Mouse (Mus musculus): ENCODE data around the gene Krt76. TPM values are rescaled to one million over a fixed set of nuclear protein-coding genes. Genes with fewer than 3 reads are reported as not detected.

The Krt76 gene
- polyA plus RNA-seq, 1 experiment = not detected

DNA sequence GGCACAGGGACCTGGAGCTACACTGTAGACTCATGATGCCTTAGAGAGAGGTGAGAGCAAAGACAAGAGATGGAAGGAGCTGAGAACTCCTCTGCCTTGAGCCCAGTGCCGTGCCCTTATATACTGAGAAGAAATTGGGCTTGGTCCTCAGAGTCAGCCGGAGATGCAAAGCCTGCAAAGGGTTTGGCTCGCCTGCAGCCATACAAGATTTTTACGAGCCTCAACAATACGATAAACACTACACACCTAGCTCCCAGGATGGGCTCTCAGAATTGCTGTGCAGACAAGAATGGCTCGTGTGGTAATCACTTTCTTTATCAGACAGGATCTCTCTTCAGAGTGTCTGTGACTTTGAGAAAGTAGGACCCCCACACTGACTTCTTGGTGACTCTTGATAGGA is 42.0 kb downstream of the Krt76 start, which contains the start of gene Krt1:
TSS of gene Krt1 (minus strand) at position 101 of the 400 bp plus-strand sequence.
- Histone ChIP-seq H3K79me2 (ENCODE audit: control insufficient read depth, insufficient read depth) (no peaks in the 10 kb centered on the region), H3ac (ENCODE audit: control insufficient read depth, insufficient read length, low read depth) (no peak within 1 kb of the TSS), H3K79me3 (ENCODE audit: low read depth) (no peaks in the 10 kb centered on the region), H3K36me3 (ENCODE audit: control insufficient read depth, insufficient read depth) (no peaks in the 10 kb centered on the region), H3K27me3 (ENCODE audit: control insufficient read depth, insufficient read depth, insufficient read length) (peaks cover 86% of the 10 kb centered on the region), H3K4me3 (ENCODE audit: insufficient read depth, poor library complexity, severe bottlenecking) (no peak within 1 kb of the TSS)
- no peak for TF ChIP-seq MYOD1 (IDR thresholded peaks at IDR 0.05; ENCODE audit: control insufficient read depth, insufficient read length, low read depth)
- TF ChIP-seq CTCF (IDR thresholded peaks at IDR 0.05; ENCODE audit: control insufficient read depth, insufficient read depth, insufficient read length) = no peak
- no peak for TF ChIP-seq FOSL1 (IDR thresholded peaks at IDR 0.05; ENCODE audit: insufficient read depth, low read length, poor library complexity, severe bottlenecking)
- TF ChIP-seq MYOG (IDR thresholded peaks at IDR 0.05; ENCODE audit: control insufficient read depth, extremely low read depth, insufficient read length) = no peak
- TF ChIP-seq CEBPB (IDR thresholded peaks at IDR 0.05; ENCODE audit: low read depth) = no peak
- no peak for TF ChIP-seq USF1 (IDR thresholded peaks at IDR 0.05; ENCODE audit: low read depth)
- TF ChIP-seq MAX (IDR thresholded peaks at IDR 0.05) = no peak

DNA sequence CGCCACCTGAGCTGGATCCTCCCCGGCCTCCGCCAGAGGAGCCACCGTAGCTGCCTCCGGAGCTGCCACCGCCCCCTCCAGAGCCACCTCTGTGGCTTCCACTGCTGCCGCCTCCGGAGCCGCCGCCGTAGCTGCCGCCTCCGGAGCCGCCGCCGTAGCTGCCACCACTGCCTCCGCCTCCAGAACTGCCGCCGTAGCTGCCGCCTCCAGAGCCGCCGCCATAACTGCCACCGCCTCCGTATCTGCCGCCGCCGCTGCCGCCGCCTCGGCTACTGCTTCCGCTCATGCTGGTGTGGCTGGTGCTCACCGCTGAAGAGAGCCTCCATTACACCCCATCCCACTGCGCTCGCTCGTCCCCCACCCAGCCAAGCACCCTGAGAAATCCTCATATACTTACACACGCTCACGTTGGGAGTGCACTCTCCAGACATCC is 46.7 kb downstream of the Krt76 start:
- Histone ChIP-seq H3K4me3 (ENCODE audit: insufficient read depth, poor library complexity, severe bottlenecking) (no peak overlapping the region), H3K27me3 (ENCODE audit: control insufficient read depth, insufficient read depth, insufficient read length) (peaks cover 72% of the 10 kb centered on the region), H3K36me3 (ENCODE audit: control insufficient read depth, insufficient read depth) (no peaks in the 10 kb centered on the region), H3K79me2 (ENCODE audit: control insufficient read depth, insufficient read depth) (no peaks in the 10 kb centered on the region), H3ac (ENCODE audit: control insufficient read depth, insufficient read length, low read depth) (no peak overlapping the region), H3K79me3 (ENCODE audit: low read depth) (no peaks in the 10 kb centered on the region)
- no peak for TF ChIP-seq MAX (IDR thresholded peaks at IDR 0.05)
- no peak for TF ChIP-seq CEBPB (IDR thresholded peaks at IDR 0.05; ENCODE audit: low read depth)
- TF ChIP-seq MYOG (IDR thresholded peaks at IDR 0.05; ENCODE audit: control insufficient read depth, extremely low read depth, insufficient read length) = no peak
- no peak for TF ChIP-seq MYOD1 (IDR thresholded peaks at IDR 0.05; ENCODE audit: control insufficient read depth, insufficient read length, low read depth)
- no peak for TF ChIP-seq USF1 (IDR thresholded peaks at IDR 0.05; ENCODE audit: low read depth)
- no peak for TF ChIP-seq FOSL1 (IDR thresholded peaks at IDR 0.05; ENCODE audit: insufficient read depth, low read length, poor library complexity, severe bottlenecking)
- no peak for TF ChIP-seq CTCF (IDR thresholded peaks at IDR 0.05; ENCODE audit: control insufficient read depth, insufficient read depth, insufficient read length)

GRCm38 (mm10) chr15:101843192-101843591 is 49.5 kb downstream of the Krt76 start:
- Histone ChIP-seq H3K36me3 (ENCODE audit: control insufficient read depth, insufficient read depth) (no peaks in the 10 kb centered on the region), H3K79me3 (ENCODE audit: low read depth) (no peaks in the 10 kb centered on the region), H3K4me3 (ENCODE audit: insufficient read depth, poor library complexity, severe bottlenecking) (no peak overlapping the region), H3K79me2 (ENCODE audit: control insufficient read depth, insufficient read depth) (no peaks in the 10 kb centered on the region), H3K27me3 (ENCODE audit: control insufficient read depth, insufficient read depth, insufficient read length) (peaks cover 79% of the 10 kb centered on the region), H3ac (ENCODE audit: control insufficient read depth, insufficient read length, low read depth) (no peak overlapping the region)
- TF ChIP-seq CEBPB (IDR thresholded peaks at IDR 0.05; ENCODE audit: low read depth) = no peak
- TF ChIP-seq FOSL1 (IDR thresholded peaks at IDR 0.05; ENCODE audit: insufficient read depth, low read length, poor library complexity, severe bottlenecking) = no peak
- TF ChIP-seq MYOD1 (IDR thresholded peaks at IDR 0.05; ENCODE audit: control insufficient read depth, insufficient read length, low read depth) = no peak
- no peak for TF ChIP-seq MAX (IDR thresholded peaks at IDR 0.05)

DNA sequence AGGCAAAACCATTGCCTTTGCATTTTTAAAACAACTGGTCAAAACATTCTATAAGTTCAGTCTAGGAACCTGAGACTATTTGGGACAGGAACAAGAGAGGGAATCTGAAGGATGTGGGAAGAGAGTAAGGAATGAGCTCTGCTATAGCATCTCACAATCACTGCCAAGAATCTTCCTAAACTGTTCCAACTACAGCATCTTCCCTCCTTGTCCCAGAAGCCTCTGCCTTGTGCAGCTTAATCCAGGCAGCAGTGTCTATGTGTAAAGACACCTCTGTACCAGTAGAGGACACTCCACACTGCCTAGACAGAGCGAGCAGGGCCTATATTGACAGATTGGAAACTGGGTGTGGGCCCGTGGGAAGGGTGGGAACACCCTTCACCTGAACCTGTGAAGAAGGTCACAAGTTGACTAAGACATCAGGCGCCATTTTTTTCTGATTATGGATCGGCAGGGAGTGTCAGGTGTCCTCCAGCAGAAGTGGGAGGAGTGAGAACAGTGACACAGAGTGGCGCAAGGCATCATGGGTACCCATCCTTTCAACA is 57.9 kb downstream of the Krt76 start:
- Histone ChIP-seq H3K27me3 (ENCODE audit: control insufficient read depth, insufficient read depth, insufficient read length) (peaks cover 29% of the 10 kb centered on the region), H3K79me3 (ENCODE audit: low read depth) (no peaks in the 10 kb centered on the region), H3ac (ENCODE audit: control insufficient read depth, insufficient read length, low read depth) (no peak overlapping the region), H3K4me3 (ENCODE audit: insufficient read depth, poor library complexity, severe bottlenecking) (no peak overlapping the region), H3K36me3 (ENCODE audit: control insufficient read depth, insufficient read depth) (no peaks in the 10 kb centered on the region), H3K79me2 (ENCODE audit: control insufficient read depth, insufficient read depth) (no peaks in the 10 kb centered on the region)
- no peak for TF ChIP-seq MYOD1 (IDR thresholded peaks at IDR 0.05; ENCODE audit: control insufficient read depth, insufficient read length, low read depth)
- TF ChIP-seq MYOG (IDR thresholded peaks at IDR 0.05; ENCODE audit: control insufficient read depth, extremely low read depth, insufficient read length) = no peak
- no peak for TF ChIP-seq FOSL1 (IDR thresholded peaks at IDR 0.05; ENCODE audit: insufficient read depth, low read length, poor library complexity, severe bottlenecking)
- TF ChIP-seq CEBPB (IDR thresholded peaks at IDR 0.05; ENCODE audit: low read depth) = no peak
- TF ChIP-seq MAX (IDR thresholded peaks at IDR 0.05) = no peak
- no peak for TF ChIP-seq CTCF (IDR thresholded peaks at IDR 0.05; ENCODE audit: control insufficient read depth, insufficient read depth, insufficient read length)
- no peak for TF ChIP-seq USF1 (IDR thresholded peaks at IDR 0.05; ENCODE audit: low read depth)

Small RNA genes within 50 kb of the gene (microRNA-seq; reads per million reads assigned to microRNA genes)
- gene Gm44356 (ENCODE audit: borderline microRNAs expressed) = not detected

Other genes with a start within 250 kb of the Krt76 start
- not detected for gene Gm5478, start 245.5 kb downstream of the Krt76 start, polyA plus RNA-seq (2012; fragmentation: generic; extraction: Trizol)
- gene Krt6b, start 212.6 kb downstream of the Krt76 start, polyA plus RNA-seq (2012; fragmentation: generic; extraction: Trizol) = not detected
- not detected for gene Krt6a, start 198.6 kb downstream of the Krt76 start, polyA plus RNA-seq (2012; fragmentation: generic; extraction: Trizol)
- gene Krt5, start 180.0 kb downstream of the Krt76 start, polyA plus RNA-seq (2012; fragmentation: generic; extraction: Trizol) = 0.02 TPM
- not detected for gene Krt71, start 149.8 kb downstream of the Krt76 start, polyA plus RNA-seq (2012; fragmentation: generic; extraction: Trizol)
- gene Krt72, start 106.5 kb downstream of the Krt76 start, polyA plus RNA-seq (2012; fragmentation: generic; extraction: Trizol) = not detected
- gene Krt73, start 90.6 kb downstream of the Krt76 start, polyA plus RNA-seq (2012; fragmentation: generic; extraction: Trizol) = not detected
- gene Krt2, start 74.8 kb downstream of the Krt76 start, polyA plus RNA-seq (2012; fragmentation: generic; extraction: Trizol) = not detected
- gene Krt1, start 42.1 kb downstream of the Krt76 start, polyA plus RNA-seq (2012; fragmentation: generic; extraction: Trizol) = not detected
- not detected for gene Krt77, start 23.2 kb downstream of the Krt76 start, polyA plus RNA-seq (2012; fragmentation: generic; extraction: Trizol)
- not detected for gene Krt4, start 31.8 kb upstream of the Krt76 start, polyA plus RNA-seq (2012; fragmentation: generic; extraction: Trizol)
- gene Krt79, start 47.4 kb upstream of the Krt76 start, polyA plus RNA-seq (2012; fragmentation: generic; extraction: Trizol) = 0.07 TPM
- not detected for gene Krt78, start 61.4 kb upstream of the Krt76 start, polyA plus RNA-seq (2012; fragmentation: generic; extraction: Trizol)
- gene Krt8, start 111.6 kb upstream of the Krt76 start, polyA plus RNA-seq (2012; fragmentation: generic; extraction: Trizol) = 0.20 TPM
- 0.04 TPM for gene Krt18, start 135.3 kb upstream of the Krt76 start, polyA plus RNA-seq (2012; fragmentation: generic; extraction: Trizol)
- 268 TPM for gene Eif4b, start 180.9 kb upstream of the Krt76 start, polyA plus RNA-seq (2012; fragmentation: generic; extraction: Trizol)
- gene Tns2, start 207.5 kb upstream of the Krt76 start, polyA plus RNA-seq (2012; fragmentation: generic; extraction: Trizol) = 67.8 TPM
- gene Spryd3, start 243.3 kb upstream of the Krt76 start, polyA plus RNA-seq (2012; fragmentation: generic; extraction: Trizol) = 47.1 TPM

Data from C2C12 (cell line).